Mouse (Mus musculus) left cerebral cortex, adult 2 months (tissue): ENCODE measurements around the gene Plscr1. TPM values are rescaled to one million over a fixed set of nuclear protein-coding genes. Genes with fewer than 3 reads are reported as not detected.

Experiments
- DNase-seq, 2 experiments: peaks; one replicate each; pipeline ENCODE4 v3.0.0; 2021 to 2022; ENCODE audit warnings: low spot score in 2 of 2, mixed read lengths in 1 of 2; ENCODE audit errors: extremely low spot score in 1 of 2
- H3K27ac ChIP-seq: fragments of 200-600 bp; 2 replicates; pipeline ENCODE4 v1.8.1; 2022
- H3K4me3 ChIP-seq: fragments of 200-600 bp; 2 replicates; pipeline ENCODE4 v1.8.1; 2022
- CTCF ChIP-seq: fragments of 200-600 bp; IDR thresholded peaks from 2 replicates; pipeline ENCODE4 v1.8.1; 2022; ENCODE audit warnings: antibody characterized with exemption, mild to moderate bottlenecking, moderate library complexity
- intact Hi-C: fragments of 180-260 bp; cut with DNase I; formaldehyde crosslinking; loops from one replicate; pipeline ENCODE4 v1.15.1; 2025
- microRNA-seq, 2 experiments: library from miRNA; unstranded; fragments of <30 nt; microRNA quantifications; one replicate each; pipeline ENCODE4 v1.2.0; 2021
- total RNA-seq, 2 experiments: library from RNA; stranded (reverse); gene quantifications; 2 replicates each; pipeline ENCODE4 v1.2.3; 2021

The Plscr1 gene
- total RNA-seq, 2 experiments from 2014 or later: 1.6 to 1.7 TPM

DNA sequence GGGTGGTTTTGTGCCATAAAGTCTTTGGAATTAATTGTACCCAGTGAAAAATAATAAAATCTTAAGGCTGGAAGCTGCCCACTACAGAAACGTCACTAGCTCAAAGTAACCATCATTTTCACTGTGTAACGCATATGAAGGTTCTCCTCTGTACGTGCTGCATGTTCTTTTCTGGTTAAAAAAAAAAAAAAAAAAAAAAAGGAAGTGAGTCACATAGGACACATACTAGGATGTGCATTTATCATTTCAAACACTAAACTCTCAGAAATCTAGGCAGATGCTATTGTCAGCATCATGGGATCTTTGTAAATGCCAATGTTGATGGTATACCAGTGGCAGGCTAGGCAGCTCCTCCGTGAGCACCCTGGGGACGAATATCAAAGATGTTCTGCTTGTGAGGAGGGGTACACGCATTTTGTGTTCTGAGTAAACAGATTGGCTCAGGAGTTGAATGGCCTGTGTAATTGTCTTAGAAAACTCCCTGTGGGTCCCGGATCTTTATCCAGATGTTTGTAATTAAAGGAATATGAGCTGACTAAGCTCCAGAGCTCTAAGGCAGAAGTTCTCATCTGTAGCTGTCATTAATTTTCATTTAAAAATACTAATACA, 33.1 kb downstream of the Plscr1 start:
- DNase-seq: no peak
- Histone ChIP-seq H3K4me3 (no peak overlapping the region), H3K27ac (no peak overlapping the region)
- TF ChIP-seq CTCF: no peak
- intact Hi-C loops: no loop called here

- TF ChIP-seq CTCF: no peak
- no peak for DNase-seq
- H3K4me3 ChIP-seq: no peak overlapping the region
- intact Hi-C loops: no loop called here
- H3K27ac ChIP-seq: no peak overlapping the region
These were observed 40.1 kb downstream of the Plscr1 start for GRCm38 (mm10) chr9:92289675-92290074.

- intact Hi-C loops: no loop called here
- TF ChIP-seq CTCF: no peak
- DNase-seq: no peak
- Histone ChIP-seq H3K4me3 (no peak overlapping the region), H3K27ac (no peak overlapping the region)
These were observed 42.6 kb downstream of the Plscr1 start for GRCm38 (mm10) chr9:92292169-92292568.

- no peak for TF ChIP-seq CTCF
- no peak for DNase-seq
- no peak overlapping the region for H3K4me3 ChIP-seq
- no peak overlapping the region for H3K27ac ChIP-seq
- intact Hi-C loops: no loop called here
These were observed 43.4 kb downstream of the Plscr1 start for GRCm38 (mm10) chr9:92292922-92293321.

DNA sequence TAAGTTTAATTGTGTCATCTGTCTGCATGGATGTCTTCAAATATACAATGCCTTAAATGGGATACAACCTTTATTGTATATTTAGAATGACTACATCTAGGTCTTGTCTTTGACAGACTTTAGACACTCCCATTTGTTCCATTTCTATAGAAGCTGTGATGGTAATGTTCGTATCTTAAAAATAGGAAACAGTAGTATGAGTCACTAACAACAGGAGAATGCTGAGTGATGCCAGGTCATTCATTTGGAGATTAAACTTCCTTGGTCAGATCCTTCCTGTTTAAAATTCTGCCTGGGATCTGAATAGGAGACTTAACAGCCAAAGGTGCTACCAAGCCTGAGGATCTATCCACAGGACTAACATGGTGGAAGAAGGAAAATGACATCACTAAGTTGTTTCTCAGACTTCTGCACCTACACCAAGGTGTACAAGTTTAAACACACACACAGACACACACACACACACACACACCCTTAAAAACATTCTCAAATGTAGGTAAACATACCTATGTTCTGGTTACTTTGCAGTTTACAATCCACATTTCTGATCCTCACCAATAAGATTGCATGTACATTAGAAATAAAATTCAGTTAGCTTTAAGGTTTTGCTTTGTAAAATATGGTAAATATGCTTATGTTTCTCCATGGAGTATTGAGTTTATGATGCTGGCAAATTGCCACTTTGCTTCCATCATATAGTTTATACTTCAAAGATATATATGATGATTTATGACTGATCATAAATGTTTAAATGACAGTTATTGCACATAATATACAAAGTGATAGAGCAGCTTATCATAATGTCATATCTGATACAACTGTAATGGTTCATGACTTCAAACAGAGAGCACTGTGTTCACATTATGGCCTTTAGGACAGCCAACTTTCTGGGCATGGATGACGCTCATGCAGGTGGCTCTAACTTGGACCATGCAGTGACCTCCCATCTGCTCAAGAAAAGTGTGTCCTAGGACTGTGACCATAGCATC, 44.3 kb downstream of the Plscr1 start:
- Histone ChIP-seq H3K4me3 (no peak overlapping the region), H3K27ac (no peak overlapping the region)
- TF ChIP-seq CTCF: no peak
- intact Hi-C loops: no loop called here
- no peak for DNase-seq

DNA sequence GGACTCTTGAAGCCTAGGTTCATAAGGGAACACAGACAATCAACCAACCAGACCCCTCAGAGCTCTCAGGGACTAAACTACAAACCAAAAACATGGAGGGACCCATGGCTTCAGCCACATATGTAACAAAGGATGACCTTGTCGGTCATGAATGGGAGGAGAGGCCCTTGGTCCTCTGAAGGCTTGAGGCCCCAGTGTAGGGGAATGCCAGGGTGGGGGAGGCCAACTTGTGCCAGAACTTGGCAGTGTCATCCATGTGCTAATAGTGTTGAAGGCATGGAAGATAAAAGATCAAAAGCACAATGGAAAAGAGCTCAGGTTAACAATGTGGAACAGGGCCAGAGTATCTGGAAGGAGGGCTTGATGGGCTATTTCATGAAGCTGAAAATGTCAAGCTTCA, 48.7 kb downstream of the Plscr1 start:
- intact Hi-C loops: no loop called here
- no peak for TF ChIP-seq CTCF
- no peak for DNase-seq
- H3K4me3 ChIP-seq: no peak overlapping the region
- H3K27ac ChIP-seq: no peak overlapping the region

GRCm38 (mm10) chr9:92301213-92301612, 51.7 kb downstream of the Plscr1 start:
- DNase-seq: no peak
- intact Hi-C loops: no loop called here
- H3K4me3 ChIP-seq: no peak overlapping the region
- no peak overlapping the region for H3K27ac ChIP-seq
- TF ChIP-seq CTCF: no peak

DNA sequence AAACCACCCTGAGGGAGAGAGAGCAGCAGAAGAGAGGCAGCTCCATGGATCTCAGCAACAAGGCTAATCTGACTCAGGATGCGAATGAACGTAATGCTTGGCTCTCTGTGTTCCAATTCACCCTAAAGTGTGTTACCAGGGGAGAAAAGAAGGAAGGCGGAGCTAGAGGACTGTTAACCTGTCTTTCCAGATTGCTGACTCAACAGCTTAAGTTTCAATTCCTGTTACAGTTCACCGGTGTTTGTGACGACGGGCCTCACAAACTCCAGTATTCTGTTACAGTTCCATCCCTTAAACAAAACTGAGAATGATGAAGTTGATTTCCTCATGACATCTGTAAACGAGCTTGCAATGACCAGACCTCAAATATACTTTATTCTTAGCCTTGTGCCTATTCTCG, 55.5 kb downstream of the Plscr1 start:
- H3K27ac ChIP-seq: no peak overlapping the region
- no peak for DNase-seq
- intact Hi-C loops: no loop called here
- no peak for TF ChIP-seq CTCF
- no peak overlapping the region for H3K4me3 ChIP-seq

DNA sequence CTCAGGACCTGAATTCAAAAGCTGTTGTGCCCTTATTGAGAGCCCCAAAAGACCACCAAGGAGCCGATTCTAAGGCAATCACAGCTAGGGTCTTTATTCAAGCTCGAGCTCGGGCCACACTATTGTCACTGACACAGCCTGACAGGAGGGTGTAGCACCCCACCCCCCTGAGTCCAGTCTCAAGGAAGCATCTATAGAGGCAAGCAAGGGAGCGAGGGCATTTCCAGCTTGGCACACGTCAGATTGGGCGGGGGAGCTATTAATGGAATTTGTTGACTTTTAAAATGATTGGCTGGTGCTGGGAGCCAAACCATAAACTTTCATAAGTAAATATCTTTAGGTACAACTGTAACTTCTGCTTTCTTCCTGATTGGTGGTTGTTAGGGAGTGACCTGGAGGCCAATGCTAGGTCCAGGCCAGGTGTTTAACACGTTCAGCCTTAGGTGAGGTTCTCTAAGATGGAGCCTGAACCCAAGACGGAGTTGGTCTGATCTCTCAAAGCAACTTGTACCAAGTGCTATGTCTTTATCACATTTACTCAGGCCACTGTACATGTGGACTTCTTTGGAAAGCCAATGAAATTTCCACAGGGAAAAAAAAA, 56.2 kb downstream of the Plscr1 start:
- TF ChIP-seq CTCF: no peak
- Histone ChIP-seq H3K27ac (no peak overlapping the region), H3K4me3 (no peak overlapping the region)
- DNase-seq: no peak
- intact Hi-C loops: no loop called here

DNA sequence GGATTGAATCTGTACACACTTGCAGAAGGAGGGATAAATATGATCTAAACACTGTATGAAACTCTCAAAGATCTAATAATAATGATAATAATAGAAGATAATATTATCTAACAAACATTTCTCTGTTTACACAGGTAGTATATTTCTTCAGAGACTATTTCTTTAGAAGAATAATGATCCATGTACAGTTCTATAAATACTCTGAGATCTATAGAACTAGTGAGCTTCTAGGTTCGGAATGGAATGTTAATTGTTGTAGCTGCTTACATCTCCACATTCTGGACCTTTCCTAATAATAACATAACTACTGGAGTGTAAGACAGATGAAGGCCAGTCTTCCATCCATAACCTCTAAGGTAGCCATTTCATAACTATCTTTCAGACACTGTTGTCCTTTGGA, 59.5 kb downstream of the Plscr1 start, which contains the start of gene 1700057G04Rik:
Gene 1700057G04Rik (plus strand): TSS at position 301 of the 400 bp plus-strand sequence.
- no peak for TF ChIP-seq CTCF
- H3K4me3 ChIP-seq: no peak within 1 kb of the TSS
- no peak for DNase-seq
- H3K27ac ChIP-seq: no peak within 1 kb of the TSS
- intact Hi-C loops: no loop called here

DNA sequence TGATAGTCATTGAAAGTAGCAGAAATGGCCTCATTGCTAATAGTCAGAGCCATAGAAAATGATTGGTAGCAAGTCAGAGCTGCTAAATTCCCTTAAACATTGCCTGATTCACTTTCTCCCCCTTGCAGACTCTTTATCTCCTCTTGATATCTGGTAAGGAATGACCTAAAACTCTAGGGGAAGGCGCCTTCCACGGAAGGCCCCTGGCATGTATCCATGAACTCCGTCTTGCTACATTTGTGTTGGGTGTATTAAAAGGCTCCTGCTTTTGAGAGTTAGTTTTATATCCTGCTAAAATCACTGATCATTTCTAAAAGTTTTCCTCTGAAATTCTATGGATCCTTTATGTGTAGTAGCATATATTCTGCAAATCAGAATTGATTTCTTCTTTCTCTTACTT, 67.2 kb downstream of the Plscr1 start:
- intact Hi-C loops: no loop called here
- Histone ChIP-seq H3K27ac (no peak overlapping the region), H3K4me3 (no peak overlapping the region)
- no peak for DNase-seq
- no peak for TF ChIP-seq CTCF

Small RNA genes within 50 kb of the gene (microRNA-seq; reads per million reads assigned to microRNA genes)
- 0 reads per million in 2 experiments for gene Mir6386

Other genes starting within 250 kb of the Plscr1 start
- gene Plscr5, start 56.8 kb upstream of the Plscr1 start, total RNA-seq: not detected
- gene Plscr2, start 25.9 kb downstream of the Plscr1 start, total RNA-seq: 1 to 10 TPM; 1.9 to 2.4 TPM
- not detected for gene 1700057G04Rik, start 59.6 kb downstream of the Plscr1 start, total RNA-seq
- 1 to 10 TPM; 1.4 to 1.7 TPM for gene Plscr4, start 207.6 kb downstream of the Plscr1 start, total RNA-seq